Mouse (Mus musculus) forelimb bud, embryonic 11.5 days (tissue): ENCODE measurements around the gene Ptprc.
A peak's percentile ranks its signal among the peaks of the same experiment; 100 is the strongest.

Experiments
- DNase-seq: peaks from one replicate; pipeline ENCODE4 v3.0.0-alpha.2; 2012; ENCODE audit warnings: low read depth, low spot score

The Ptprc gene

GRCm38 (mm10) chr1:138153126-138153525, 22.4 kb downstream of the Ptprc start:
- no peak for DNase-seq

DNA sequence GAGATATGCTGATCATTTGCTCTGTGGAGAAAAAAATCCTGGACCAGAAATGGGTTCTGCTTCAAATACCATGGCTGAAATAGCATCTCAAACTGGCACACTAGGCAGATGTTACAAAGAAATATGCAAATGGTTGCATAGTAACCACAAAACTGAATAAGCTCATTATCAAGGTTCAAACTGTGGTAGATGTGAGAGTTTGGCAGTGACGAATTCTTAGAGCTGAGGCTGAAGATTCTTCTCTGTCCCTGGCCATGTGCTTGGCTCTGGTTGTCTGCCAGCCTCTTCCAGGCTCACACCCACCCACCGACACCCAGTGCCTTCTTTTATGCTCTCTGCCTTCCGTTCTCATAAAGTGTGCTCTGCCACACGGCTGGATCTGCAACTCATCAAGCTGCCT, 26.7 kb downstream of the Ptprc start:
- no peak for DNase-seq

DNA sequence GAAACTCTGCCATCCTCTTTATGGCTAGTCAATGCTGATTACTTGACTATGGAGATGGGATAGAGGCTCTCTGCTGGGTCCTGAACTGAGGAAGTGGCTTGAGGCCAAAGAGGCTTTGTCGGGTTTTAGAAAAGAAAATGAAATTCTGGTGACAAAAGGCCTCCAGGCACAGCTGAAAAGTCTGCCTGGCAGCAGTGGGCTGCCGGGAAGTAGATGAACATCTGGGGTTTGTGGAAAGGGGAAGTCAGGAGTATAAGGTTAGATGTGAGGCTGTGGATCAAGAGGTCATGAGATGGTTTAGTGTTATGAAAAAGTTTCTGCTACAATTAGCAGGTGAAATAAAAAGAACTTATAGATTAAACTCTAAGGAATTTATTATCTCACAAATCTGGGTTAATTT, 29.9 kb downstream of the Ptprc start:
- DNase-seq = no peak

DNA sequence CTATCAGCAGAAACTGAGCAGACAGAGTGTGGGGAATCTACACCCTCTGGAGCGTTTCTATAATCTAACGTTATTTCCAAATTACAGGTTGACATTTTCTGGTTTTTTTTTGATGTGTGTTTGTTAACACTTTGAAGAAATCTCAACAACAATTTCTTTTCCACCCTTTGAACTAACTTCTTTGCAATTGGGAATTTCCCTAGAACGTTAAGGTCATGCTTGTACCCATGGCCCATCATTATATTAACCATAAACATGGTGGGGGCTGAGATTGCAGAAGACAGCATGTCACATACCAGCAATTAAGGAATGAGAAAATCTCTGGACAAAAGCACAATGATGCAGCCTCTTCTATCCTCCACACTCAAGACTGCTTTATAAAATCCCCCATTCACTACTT, 30.4 kb downstream of the Ptprc start:
- no peak for DNase-seq

- no peak for DNase-seq
Observed at GRCm38 (mm10) chr1:138144365-138144764, 31.1 kb downstream of the Ptprc start.

DNA sequence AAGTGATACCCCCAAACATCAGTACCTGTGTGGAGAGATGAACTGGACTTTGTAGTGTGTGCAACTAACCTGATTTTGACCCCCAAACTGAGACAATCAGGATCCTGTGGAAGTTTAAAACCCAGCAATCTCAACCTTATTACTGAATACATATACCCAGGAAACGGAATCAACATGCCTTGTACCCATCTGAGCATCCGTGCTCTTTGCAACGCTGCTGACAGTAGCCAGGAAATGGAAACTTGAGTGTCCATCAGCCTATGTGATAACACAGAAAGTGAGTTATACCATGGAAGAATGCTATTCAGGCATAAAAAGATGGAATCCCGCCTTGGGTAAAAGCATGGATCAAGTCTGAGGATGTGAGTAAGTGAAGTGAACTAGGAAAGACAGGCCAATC, 34.7 kb downstream of the Ptprc start:
- DNase-seq = no peak

DNA sequence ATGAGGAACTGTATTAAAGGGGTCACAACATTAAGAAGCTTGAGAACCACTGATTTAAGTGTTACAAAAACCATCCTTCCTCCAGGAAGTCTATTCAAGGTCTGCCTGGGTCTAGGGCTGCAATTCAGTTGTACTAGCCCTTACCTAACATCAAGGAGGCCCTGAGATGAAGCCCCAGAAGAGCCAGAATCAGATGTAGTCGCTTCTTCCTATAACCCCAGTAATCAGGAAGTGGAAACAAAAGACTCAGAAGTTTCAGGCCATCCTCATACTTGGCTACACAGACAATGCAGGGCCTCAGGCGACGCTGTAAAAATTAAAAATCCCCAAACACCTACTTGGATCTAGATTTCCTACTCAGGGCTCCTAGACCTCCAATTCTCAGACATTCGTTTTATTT, 37.8 kb downstream of the Ptprc start:
- no peak for DNase-seq

DNA sequence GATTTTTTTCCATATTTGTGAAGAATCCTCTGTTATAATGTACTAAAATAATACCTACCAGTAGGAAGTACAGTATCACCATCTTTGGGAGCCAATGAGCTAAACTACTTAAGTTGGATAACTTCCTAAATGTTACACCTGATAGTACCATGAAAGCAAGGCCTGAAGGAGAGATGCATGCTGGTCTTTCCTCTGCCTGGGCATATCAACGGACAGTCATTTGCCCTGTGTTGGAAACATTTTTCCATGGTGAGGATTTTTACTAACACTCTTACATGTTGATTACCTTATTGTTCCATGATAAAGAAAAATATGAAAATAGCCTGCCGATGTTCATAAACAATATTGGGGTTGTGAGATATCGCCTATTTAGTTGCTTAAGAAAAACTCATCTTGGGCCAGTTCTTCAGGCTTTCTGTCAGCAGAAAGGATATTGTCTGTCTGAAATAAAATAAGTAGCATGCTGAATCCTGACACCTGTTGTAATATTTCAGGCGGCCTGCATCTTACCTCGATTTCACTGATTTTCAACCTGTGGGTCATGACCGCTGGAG, 38.4 kb downstream of the Ptprc start:
- no peak for DNase-seq

DNA sequence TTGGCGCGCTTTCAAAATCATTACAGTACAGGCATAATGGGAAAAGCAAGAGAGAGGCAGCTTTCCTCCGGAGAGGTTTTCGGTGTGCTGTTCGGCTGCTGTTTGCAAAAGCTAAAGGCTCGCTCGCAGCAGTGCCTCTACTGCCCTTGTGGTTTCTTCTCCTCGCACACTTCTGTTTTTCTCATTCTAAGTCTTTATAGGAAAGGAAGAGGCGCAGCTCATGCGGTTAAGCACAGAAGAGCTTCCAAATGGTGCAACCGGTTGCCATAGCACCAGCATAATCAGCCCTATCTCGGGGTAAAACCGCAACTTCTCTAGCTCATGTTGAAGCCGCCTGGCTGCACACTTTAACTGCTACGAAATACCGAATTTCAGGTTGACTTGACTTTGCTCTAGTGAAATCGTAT, 39.1 kb downstream of the Ptprc start:
- peak; percentile 23 for DNase-seq

DNA sequence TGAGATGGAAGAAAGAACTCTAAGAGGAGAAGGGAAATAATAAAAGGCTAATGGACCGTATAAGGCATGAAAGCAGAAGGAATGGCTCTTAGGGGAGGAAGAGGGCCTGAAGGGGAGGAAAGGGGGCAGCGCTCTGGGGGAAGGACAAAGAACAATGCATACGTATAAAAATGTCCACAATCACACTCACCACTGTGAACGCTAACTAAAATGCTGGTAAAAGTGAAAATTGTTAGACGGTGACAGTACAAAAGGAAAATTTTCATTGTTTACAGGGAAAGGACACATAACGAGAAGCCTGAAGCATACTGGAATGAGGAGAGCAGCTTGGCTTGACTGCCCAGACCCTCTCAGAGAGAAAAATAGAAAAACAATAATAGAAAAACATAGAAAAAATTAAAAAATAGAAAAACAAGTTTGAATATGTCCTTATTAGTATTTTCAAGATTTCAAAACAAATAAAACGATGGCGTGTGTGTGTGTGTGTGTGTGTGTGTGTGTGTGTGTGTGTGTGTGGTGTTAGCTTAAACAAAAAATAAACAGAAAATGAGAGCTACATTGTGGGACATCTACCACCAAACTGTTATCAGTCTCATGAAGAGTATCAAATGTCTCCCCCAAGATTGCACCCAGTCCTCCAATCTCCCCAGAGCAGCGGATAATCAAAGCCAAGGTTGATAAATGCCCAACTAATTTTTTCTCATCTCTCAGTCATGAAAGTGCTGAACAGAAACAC, 39.7 kb downstream of the Ptprc start:
- DNase-seq = no peak

- DNase-seq = no peak
Observed at GRCm38 (mm10) chr1:138135117-138135516, 40.4 kb downstream of the Ptprc start.

- DNase-seq = no peak
Observed at GRCm38 (mm10) chr1:138134324-138134723, 41.2 kb downstream of the Ptprc start.

- no peak for DNase-seq
Observed at GRCm38 (mm10) chr1:138131739-138132138, 43.8 kb downstream of the Ptprc start.

DNA sequence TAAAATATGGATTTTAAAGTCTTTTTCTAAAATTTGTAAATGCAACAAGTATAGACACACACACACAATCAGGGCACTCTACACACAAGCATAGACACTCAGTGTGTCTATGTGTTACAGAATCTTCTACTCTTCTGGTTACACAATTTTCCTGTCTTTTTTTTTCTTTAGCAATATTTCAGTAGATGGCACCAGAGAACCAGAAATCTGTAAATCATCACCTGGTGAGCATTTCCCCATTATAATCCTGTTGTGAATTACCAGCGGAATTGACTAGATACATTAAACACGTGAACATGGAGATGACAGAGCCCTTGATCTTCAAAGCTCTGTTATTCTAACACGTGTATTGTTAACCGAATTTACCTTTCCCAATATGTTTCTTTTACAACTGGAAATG, 45.4 kb downstream of the Ptprc start:
- DNase-seq = no peak

DNA sequence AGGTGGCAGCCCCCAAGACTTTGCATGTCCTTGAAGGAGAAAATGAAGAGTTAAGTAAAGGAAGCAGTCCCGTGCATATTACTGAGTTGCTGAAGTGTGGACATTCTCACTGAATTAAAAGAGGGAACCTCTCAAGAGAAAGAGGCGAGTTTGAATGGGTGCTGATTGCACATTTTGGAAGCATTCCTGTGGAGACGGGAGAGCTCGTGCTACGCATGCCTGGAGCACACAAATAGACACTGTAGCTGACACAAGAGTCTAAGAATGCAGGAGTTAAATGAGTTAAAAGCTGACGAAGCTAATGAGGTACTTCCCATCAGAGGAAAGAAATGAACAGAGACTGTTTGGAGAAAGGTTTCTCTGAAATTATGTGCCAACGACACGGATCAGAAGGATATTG, 48.7 kb downstream of the Ptprc start:
- DNase-seq = no peak

- no peak for DNase-seq
Observed at GRCm38 (mm10) chr1:138125281-138125680, 50.2 kb downstream of the Ptprc start.

DNA sequence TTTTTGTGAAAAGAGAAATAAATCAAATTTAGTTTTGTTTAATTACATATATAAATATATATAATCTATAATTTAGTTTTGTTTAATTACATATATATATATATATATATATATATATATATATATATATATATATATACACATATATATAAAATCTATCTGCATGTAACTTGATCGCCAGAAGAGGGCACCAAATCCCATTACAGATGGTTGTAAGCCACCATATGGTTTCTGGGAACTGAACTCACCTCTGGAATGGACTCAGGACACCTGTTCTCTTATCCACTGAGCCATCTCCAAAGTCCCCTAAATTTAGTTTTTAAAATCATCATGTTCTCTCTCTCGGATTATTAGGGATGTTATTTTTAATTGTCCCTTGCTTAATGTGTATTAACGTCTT, 51.6 kb downstream of the Ptprc start:
- DNase-seq = no peak

GRCm38 (mm10) chr1:138119895-138120294, 55.6 kb downstream of the Ptprc start:
- no peak for DNase-seq

- DNase-seq = no peak
Observed at GRCm38 (mm10) chr1:138093219-138093618, 82.3 kb downstream of the Ptprc start.

GRCm38 (mm10) chr1:138085810-138086209, 89.7 kb downstream of the Ptprc start:
- peak; percentile 71 for DNase-seq

- DNase-seq = no peak
Observed at GRCm38 (mm10) chr1:138083707-138084106, 91.8 kb downstream of the Ptprc start.

- no peak for DNase-seq
Observed at GRCm38 (mm10) chr1:138080308-138080707, 95.2 kb downstream of the Ptprc start.

GRCm38 (mm10) chr1:138044196-138044945, 131.1 kb downstream of the Ptprc start:
- peak; percentile 84 for DNase-seq
